Mouse (Mus musculus) T-cell, adult 66 days (primary cell): Measurements from ENCODE around the gene Gm16253. TPM values are rescaled to one million over a fixed set of nuclear protein-coding genes. Genes with fewer than 3 reads are reported as not detected.

Source experiments
- total RNA-seq, 2 experiments: library from RNA; stranded (reverse); gene quantifications; 3 replicates in 1 of 2; 4 replicates in 1 of 2; pipeline ENCODE4 v1.2.4; 2023

Gm16253 gene
- not detected for total RNA-seq

DNA sequence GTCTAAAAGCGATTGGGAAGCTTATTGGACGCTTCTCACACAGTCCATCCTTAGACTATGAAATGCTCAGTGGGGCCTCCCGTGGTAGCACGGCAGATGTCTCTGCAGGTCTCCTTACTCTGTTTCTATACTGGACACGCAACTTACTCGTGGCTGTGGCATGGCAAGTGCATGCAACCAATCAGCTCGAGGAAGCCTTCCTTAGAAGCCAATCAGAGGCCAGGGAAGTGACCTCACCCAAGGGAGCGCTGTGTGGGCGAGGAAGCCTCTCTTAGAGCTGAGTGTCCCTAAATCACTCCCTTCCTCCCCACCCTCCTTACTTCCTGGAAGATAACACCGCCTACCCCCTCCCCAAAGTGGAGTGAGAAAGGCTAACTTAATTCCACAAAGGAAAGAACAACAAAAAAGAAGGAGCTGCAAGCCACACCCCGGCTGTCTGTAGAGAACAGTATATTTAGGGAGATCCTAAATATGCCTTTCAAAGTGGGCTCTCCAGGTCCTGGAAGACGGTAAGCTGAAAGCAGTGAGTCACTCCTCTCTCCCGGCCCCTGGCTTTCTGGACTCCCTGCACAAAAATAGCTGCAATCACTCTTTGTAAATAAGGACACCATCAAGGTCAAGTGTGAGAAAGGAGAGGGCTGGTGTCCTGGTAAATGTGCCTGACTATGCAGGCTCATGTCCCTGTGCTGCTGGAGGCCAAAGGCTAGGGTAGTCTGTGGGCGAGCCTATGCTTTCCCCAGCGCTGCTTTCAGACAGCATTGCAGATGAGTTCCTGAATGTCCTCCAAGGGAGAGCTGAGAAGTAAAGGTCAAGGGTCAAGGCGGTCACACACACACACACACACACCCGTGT, at the start of gene Gm16253:
Gene Gm16253, plus strand, starts transcription at position 295 of the 852 bp plus-strand sequence.

GRCm38 (mm10) chr3:96557694-96558093, 19.1 kb upstream of the Gm16253 start, which contains the start of gene Txnip:
Gene Txnip (plus strand): TSS chr3:96557957.

GRCm38 (mm10) chr3:96593790-96594560, 17.2 kb downstream of the Gm16253 start, which contains the start of gene Polr3gl:
Gene Polr3gl (minus strand): TSS chr3:96594181.

DNA sequence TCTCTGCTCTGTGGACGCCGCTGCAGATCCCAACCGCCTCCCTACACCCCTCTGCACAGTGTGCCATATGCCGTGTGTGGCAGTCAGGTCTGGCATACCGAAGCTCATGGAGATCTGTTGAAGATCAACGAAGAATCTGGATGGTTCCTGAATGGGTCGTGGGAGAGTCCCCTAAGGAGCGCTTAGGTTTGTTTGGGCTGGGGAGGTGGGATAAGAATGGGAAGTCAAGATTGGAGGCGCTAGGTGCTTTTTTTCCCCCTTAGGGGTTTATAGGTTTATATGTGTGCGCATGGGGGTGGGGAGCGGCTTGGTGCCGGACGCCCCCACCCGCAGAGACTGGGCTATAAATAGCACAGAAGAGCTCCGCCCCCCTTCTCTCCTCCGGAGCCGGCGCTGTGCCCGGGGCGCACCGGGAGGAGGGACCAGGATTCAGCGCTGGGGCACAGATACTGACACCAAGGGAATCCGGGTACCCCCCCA, 19.5 kb downstream of the Gm16253 start, which contains the start of gene Ankrd34a:
Gene Ankrd34a, plus strand, starts transcription at position 409 of the 480 bp plus-strand sequence.

DNA sequence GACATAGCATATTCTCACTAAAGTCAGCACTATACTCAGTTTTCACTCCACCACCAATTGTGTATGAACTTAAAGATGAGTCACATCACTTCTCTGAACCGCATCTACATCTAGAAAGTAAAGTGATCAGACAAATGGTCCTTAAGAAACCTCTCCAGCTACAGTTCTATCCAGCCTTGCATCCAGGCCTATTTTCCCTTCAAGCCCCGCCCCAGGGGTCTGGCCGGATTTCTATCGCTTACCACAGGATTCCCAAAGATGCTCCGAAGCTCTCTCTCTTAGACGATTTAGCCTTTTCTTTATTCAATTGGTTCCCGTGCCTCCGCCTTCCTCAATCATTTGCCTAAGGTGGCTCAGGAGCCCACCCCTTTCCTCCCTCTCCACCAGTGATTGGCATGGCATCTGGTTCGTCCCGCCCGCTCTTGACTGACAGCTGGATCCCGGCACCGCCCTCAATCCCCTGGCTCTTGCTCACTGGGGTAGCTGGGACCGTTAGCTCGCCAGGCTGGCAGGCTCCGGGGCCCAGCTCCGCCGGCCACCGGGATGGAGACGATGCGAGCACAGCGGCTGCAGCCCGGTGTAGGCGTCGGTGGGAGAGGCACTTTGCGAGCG, 24.0 kb downstream of the Gm16253 start, which contains the start of gene Lix1l:
Gene Lix1l, plus strand, starts transcription at position 511 of the 612 bp plus-strand sequence.

DNA sequence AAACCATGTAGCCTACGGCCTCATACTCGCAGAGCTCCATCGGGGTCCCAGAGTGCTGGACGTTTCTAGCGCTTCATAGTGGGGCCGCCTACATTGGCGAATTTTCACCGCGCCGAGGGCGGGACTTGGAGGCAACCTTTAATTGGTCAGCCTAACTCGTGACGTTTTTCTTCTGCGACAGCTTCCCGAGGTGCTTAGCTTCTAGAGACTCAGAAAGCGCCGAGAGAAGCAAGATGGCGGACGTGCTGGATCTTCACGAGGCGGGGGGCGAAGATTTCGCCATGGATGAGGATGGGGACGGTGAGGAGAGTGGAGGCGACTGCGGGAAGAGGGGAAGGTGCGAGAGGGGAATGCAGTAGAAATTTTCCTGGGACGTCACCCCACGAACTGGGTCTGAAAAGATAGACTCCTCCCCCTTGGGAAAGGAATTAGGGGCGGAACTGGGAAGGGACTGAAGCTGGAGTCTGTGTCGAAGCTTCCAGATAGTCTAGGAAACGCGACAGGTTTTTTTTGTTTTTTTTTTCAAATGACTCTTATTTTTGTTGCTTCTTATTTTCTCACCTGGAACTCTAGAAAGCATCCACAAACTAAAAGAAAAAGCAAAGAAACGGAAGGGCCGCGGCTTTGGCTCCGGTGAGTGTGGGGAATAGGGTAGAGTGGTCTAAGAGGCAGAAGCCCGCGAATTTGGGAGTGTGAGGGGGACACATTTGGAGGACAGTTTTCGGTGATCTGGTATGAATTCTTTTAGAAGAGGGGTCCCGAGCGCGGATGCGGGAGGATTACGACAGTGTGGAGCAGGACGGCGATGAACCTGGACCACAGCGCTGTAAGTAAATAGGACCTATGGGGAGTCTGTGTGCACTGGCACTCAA, 53.2 kb downstream of the Gm16253 start, which contains the start of gene Rbm8a:
Gene Rbm8a, plus strand, starts transcription at position 205 of the 872 bp plus-strand sequence.

Other genes starting within 250 kb of the Gm16253 start
- not detected for gene BC107364, start 124.7 kb upstream of the Gm16253 start, total RNA-seq
- gene Hfe2, start 51.8 kb upstream of the Gm16253 start, total RNA-seq, result not detected
- 100 to 1,000 TPM; 532 to 583 TPM for gene Txnip, start 19.0 kb upstream of the Gm16253 start, total RNA-seq
- 10 to 100 TPM; 28.1 to 36.3 TPM for gene Polr3gl, start 17.2 kb downstream of the Gm16253 start, total RNA-seq
- not detected for gene Ankrd34a, start 19.7 kb downstream of the Gm16253 start, total RNA-seq
- gene Lix1l, start 24.2 kb downstream of the Gm16253 start, total RNA-seq, result under 1 TPM in 1 of 2 experiments, not detected in 1; 0.50 TPM
- gene Rbm8a, start 52.9 kb downstream of the Gm16253 start, total RNA-seq, result 10 to 100 TPM; 84.7 to 87.2 TPM
- gene Pex11b, start 58.4 kb downstream of the Gm16253 start, total RNA-seq, result 10 to 100 TPM; 20.8 to 23.0 TPM
- under 1 TPM; 0.29 to 0.39 TPM for gene Gm42957, start 58.5 kb downstream of the Gm16253 start, total RNA-seq
- gene Itga10, start 68.6 kb downstream of the Gm16253 start, total RNA-seq, result 1 to 10 TPM; 2.1 to 2.9 TPM
- gene Ankrd35, start 93.1 kb downstream of the Gm16253 start, total RNA-seq, result under 1 TPM in 1 of 2 experiments, not detected in 1; 0.15 TPM
- 10 to 100 TPM; 21.5 to 23.0 TPM for gene Pias3, start 119.4 kb downstream of the Gm16253 start, total RNA-seq
- gene Nudt17, start 131.6 kb downstream of the Gm16253 start, total RNA-seq, result 1 to 10 TPM; 2.7 to 4.4 TPM
- 10 to 100 TPM; 65.6 TPM for gene Polr3c, start 150.6 kb downstream of the Gm16253 start, total RNA-seq
- gene Rnf115, start 150.7 kb downstream of the Gm16253 start, total RNA-seq, result 10 to 100 TPM; 49.3 to 52.8 TPM